Mouse (Mus musculus) c-Kit-positive CD71-positive TER-119-positive erythroid progenitor cells, embryonic 14.5 days (primary cell): ENCODE data around the gene Scn3a.

Experiments used
- DNase-seq: peaks from one replicate; pipeline ENCODE4 v3.0.0-alpha.2; 2013; ENCODE audit warnings: low spot score

Gene Scn3a

DNA sequence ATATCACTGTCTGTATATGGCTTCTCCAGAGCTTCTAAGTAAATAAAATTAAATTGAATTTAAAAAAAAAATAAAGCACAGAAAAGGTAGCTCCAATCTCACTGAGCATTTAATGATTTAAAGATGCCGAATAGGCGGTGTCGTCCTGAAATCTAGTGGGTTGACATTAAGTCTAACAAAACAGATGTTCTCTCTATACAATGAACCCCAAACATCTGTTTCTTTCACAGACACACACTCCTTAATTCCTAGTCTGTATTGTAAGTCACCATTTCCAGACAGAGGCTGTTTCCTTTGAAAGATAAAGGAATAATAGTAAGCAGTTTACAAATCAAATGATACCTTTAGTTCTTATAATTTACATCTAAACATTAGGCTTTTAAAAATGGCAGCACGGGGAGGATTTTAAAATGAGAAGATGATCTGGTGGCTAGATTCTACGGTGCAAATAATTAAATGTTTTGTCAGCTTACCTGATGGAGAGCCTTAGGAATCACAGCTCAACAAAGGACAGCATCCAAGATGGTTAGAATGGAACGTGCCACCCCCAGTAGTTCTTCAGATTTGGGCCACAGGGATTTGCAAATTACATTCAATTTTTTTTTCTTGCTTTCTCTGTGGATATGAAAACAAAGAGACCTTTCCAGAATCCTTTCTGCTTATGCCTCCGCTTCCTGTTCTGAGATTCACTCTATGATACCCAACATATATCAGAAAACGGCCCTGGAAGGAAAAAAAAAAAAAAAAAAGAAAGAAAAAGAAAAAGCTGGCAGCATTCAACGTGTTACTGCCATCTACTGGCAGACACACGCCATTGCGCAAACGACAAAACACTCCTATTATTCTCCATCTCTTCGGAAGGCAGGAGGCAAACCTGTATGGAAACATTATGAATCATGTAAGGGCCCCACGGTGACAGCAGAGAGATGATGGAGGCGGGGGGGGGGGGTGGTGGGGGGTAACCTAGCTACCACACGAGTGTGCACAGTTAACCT is at the start of gene Scn3a:
Scn3a (minus strand) TSS at position 835 of the 995 bp plus-strand sequence.
- no peak for DNase-seq

DNA sequence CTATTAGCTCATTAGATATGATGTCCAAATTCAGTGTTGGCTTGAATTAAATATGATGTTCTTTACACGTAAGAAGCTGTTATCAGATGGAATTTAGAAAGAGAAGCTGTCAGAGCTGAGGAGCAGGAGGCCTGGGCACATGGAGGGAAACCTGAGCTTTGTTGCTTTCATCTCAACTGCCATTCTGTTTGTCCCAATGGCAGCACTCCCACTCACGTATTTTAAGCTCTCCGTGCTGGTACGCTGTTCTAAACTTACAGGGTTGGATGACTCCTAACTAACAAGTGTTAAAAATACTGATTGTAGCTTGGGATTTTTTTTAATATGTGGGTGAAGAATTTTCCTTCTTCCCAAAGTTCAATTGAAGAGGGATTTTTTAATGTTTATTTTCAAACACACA is 44.5 kb upstream of the Scn3a start:
- DNase-seq: no peak

DNA sequence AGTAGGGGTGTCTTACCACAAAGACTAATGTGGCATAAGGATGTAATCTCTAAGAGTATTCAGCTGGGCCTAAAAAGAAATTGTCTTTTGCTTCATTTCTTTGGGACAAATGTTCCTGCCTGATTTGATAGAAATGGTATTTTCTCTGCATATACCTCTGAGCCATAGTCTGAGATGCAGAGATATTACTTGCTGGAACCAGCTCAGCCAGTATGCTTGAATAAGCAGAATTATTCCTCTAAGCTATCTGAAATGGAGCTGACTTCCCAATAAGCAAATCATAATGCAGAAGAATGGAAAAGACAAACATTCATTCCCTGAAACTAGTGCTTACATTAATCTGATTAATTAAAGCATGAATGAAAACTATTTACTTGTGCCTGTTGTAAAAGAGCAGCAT is 40.4 kb upstream of the Scn3a start:
- no peak for DNase-seq

DNA sequence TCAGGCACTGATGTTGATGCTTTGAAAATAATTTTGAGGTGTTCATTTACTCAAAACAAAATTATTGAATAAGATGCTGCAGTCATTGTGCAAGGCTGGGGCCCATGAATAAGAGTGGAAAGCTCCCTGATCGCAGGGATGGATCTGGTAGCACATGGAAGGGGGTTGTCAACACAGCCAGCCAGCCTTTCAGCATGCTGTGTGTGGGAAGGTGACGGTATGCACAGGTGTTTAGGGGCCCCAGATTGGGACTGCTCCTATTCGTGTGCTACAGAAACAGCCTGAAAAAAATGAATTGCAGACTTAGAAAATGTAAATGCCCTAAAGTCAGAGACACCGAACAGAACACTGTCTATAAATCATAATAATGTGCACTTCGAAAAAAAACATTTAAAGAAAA is 20.3 kb upstream of the Scn3a start:
- no peak for DNase-seq

DNA sequence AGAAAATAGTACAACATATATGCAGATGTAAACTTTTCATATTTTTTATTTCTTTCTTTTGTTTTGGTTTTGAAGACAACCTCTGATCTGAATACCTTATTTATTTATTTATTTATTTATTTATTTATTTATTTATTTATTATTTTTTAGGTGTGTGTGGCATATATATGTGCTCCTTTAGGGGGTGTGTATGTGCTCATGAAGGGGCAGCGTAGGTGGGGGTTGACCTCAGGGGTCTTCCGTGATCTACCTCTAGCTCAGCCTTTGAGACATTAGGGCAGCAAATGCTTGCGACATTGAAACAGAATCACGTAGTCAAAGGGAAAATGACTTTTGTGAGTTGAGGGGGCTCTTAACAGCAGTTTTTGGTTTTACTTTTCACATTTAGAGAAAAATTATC is 498 bp upstream of the Scn3a start:
- no peak for DNase-seq

DNA sequence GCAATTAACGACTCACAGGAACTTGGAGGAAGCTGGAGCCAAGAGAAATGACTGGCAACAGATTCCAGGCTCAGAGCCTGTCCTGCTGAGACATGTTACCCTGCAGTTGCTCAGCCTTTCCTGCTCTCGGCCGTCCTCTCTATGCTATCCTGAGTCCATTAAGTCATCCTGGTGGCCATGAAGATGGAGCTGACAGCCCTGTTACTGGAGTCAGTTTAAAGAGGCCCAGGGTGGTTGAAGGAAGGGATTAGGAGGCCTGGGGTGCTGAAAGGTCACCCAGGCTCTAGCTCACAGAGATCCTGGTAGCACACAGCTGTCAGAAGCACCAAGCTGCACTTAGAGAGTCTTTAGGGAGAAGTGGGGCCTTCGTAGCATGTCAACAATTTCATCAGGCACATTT is 3.5 kb downstream of the Scn3a start:
- no peak for DNase-seq

DNA sequence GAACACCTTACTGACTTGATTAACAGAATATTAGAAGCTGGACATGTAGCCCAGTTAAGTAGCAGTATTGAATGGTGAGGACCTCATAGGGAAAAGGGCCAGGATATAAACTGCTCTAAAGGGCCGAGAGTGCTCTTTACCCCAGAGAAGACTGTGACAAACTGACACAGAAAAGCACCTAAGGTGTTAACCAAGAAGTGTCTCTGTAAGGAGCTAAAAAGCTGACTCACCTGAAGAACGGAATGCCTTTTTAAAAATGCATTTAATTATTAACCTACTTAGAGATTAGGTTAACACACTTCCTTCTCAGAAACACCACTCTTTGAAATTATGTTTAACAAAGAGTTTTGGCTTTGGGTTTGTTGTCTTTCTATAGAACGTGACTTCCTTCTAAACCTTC is 9.7 kb downstream of the Scn3a start:
- DNase-seq: no peak

DNA sequence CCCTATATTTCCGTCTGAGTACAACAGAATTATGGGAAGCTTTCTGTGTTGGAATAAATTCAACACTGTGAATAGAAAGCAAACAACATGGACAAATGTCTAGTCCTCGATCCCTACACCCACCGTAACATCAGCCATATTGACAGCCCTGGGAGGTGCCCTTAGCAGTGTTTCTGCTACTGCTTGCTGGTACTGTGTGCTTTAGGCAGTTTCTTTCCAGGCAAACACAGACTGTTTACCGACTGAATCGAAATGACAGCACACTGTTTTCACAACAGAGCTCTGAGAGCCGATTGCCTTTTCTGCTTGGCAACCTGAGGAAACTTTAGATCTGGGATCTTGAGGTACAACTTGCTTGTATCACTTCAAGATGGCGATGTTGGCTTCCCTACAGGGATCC is 12.8 kb downstream of the Scn3a start:
- no peak for DNase-seq

DNA sequence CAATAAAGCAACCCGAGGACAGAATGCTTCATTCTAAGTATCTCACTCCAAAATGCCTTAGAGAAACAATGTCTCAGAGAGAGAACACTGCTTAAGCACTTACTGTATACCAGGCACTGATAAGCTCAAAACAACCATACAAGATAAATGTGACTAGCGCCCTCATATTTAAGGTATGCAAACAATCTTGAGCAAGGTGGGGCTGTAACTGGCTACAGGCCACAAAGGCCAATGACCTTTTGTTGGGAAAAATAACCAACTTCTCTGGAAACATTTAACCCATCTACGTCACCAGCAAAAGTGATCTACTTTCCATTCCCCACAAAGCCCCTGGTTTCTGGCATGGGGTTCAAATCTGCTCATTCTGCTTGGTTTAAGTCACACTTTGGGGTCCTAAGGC is 14.0 kb downstream of the Scn3a start:
- no peak for DNase-seq

DNA sequence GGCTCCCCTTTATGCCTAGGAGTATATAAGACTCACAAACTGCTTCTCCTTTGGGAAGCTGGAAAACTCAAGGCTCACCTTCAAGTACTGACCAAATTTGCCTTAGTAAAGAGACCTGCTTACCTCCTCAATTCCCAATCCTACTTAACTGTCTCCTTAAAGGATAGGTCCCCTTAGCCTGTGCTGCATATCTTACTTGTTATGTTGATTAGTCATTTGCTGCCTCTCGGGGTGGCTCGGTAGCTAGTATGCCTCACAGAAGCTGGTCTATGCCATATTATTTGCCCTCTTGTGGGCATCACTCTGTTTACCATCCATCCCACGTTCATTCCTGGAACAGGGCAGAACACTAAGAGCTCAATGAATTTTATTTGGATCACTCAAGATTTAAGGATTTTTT is 14.7 kb downstream of the Scn3a start:
- no peak for DNase-seq

DNA sequence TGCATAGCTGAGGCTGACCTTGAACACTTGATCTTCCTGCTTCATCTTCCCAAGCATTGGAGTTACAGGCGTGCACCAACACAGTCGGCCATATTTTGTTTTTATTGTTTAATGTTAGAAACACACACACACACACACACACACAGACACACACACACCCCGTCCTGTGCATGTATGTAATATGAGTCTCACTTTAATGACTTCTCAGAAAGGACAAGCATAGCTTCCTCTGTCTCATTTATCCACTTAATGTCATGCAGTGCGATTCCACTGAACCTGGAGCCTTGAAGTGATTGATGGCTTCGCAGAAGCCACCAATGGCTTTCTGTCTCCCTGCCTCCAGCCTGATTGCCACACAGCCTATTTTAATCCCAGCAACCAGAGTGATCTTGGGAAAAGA is 15.2 kb downstream of the Scn3a start:
- DNase-seq: no peak

DNA sequence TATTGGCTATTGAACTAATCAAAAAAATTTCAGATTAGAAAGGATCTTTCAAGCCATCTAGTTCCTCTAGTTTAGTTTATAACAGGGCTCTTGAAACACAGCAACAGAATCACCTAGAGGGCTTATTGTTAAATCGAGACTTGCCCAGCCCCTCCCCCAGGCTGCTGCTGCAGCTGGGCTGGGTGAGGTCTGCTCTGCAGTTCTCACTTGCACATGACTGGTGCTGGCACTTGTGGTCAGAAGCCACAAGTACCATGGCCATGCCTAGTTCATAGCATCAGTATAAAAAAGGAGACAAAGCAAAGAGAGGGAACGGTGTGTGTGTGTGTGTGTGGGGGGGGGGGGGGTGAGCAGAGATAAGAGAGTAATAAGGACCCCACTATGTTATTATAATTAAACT is 15.7 kb downstream of the Scn3a start:
- DNase-seq: no peak

DNA sequence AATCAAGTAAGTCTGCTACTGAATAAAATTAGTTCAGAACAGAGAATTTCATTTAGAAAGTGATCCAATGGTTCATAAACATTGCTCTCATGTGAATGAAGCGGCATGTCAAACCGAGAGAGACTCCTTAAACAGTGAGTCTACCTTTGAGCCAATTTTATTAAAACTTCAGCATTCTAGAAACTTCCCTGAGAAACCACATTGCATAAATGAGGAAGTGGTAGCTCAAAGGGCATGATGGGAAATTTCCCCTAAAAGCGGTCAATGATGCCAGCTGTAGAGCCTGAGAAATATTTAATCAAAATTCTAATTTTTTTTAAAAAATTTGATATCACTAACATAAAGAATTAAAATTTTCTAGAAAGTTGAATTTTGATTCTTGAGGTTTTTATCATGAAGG is 16.9 kb downstream of the Scn3a start:
- DNase-seq: no peak

DNA sequence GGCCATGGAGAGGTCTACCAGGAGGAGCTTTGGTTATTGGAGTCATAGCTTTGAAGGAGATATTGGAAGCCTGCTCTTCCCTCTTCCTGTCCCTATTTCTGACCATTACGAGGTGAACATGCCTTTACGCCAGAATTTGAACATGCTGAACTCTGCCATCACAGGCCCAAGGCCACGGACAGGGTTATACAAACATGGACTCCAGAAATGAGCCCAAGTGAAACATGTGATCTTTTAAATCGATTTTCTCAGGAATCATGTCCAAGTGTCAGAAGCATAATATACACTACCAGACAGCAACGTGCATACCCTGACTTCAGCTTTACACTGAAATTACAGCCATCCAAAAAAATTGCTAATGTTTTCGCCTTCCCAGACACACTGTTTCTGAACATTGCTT is 18.8 kb downstream of the Scn3a start:
- no peak for DNase-seq

DNA sequence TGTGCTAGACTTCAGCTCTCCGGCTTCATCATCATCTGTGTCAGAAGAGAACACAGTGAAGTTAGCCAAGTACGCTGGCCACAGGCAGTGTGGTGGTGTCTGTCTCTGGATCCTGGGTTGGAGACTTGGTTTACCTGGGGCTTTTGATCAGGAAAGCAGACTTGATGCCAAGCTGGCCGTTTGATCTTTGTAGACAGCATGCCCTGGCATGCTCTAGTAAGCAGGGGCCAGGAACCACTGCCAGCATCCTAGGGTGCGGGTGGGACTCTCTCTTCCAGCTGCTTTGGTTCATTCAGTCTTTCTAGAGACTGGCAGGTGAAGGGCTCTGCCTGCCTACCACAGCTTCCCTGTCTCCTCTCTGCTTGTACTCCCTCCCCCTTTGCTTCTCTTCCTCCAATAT is 20.1 kb downstream of the Scn3a start:
- no peak for DNase-seq

DNA sequence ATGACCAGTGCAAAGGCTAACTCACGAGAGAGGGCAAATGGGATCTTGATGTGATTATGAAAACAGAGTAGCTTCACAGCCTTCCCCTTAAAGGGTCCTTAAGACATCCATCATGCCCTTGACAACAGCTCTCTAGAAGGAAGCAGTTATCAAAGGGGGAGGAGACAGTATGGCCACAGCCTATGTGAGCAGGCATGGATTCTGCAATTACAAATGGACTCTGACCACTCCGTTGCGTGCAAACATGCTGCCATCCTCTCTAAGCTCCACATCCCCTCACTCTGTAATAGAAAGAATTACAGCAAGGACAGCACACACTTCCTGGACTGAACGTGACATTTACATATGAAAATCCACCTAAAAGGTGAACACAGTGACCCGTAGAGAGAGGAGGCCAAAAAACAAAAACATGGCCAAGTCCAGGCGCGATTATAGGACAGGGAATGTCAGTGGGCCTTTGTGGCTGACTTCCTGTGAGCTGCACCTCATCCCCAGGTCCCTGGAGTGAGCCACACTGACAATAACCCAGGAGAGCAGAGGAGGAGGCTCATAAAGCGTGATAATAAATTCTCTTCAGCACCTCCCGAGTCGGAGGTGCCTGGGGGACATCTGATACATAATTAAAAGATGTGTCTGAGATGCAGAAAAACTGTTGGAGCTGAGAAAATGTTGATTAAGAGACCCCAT is 24.4 kb downstream of the Scn3a start:
- DNase-seq: no peak

DNA sequence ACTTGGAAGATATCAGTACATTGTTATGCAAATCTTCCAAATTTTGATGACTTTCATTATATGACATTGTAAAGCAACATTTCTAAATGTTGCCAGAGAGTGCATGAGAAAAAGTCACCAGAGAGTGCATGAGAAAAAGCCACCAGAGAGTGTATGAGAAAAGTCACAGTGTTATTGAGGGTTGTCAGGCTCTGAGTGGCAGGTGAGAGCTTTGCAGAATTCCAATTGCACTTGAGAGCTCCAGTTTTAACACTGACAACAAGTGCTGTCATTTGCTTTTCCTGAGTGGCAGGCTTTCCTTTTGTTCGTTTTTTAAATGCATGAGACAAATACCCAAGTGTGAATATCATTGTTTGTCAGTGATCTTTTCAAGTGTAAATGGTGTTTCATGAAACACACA is 25.6 kb downstream of the Scn3a start:
- DNase-seq: no peak

DNA sequence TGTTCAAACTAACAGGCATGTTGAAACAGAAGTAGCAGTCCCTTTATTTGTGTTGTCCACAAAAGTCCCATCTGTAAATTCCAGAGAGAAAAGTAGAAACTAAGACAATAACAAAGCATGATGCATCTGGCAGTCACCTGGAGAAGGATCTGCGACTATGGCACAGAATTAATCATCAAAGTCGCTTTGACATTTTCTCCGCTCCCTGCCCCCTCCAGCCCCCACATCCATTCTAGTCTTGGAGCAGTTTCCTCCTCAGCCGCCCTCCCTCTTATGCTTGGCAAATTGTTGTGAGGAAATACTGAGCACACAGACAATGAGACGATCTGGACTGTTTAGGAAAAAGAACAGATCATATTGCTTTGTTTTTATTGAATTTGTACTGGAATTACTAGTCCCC is 29.0 kb downstream of the Scn3a start:
- DNase-seq: no peak

DNA sequence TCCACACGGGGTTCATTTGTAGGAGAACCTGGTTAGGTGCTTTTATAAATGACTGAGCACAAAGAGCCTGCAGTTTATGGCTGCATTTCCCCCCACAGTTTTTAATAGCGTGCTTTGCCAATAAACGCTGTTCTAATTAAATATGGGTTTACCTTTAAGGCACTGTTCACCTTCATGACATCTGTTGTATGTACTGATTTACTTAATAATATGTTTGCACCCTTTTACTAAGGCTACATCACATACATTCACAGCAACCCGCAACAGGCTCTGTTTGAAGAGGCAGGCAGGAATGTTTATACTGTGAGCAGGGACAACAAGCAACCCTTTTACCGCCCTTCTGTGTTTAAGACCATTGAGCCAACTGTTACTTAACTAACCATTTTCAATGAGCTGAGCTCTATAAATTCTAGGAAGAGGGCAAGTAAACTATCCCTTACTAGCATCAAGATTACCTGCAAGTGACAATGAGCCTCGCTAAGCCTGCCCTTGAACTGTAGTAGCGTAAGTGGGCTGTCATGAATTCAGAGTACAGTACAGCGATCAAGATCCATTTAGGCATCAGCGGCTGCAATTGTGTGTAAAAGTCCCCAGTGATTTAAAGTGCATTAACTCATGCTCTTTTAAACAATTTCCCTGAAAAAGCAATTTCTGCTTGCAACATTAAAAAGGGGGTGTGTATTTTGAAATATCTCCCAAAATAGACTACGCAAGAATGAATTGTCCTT is 35.1 kb downstream of the Scn3a start:
- no peak for DNase-seq

DNA sequence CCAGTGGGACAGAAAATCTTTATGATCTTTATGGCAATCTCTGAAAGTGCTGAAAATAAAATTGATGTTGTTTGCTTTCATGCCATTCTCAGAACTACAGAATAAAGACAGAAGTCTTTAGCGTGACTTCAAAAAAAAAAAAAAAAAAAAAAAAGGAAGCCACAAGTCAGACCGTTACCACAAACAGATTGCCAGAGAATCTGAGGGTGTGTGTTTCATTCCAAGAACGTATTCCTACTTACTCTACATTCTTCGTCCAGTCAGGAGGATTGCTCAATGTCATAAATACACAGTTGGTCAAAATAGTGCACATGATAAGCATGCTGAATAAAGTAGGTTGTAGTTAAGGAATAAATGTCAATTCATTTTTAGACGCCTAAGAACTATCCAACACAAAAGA is 38.3 kb downstream of the Scn3a start:
- DNase-seq: no peak

DNA sequence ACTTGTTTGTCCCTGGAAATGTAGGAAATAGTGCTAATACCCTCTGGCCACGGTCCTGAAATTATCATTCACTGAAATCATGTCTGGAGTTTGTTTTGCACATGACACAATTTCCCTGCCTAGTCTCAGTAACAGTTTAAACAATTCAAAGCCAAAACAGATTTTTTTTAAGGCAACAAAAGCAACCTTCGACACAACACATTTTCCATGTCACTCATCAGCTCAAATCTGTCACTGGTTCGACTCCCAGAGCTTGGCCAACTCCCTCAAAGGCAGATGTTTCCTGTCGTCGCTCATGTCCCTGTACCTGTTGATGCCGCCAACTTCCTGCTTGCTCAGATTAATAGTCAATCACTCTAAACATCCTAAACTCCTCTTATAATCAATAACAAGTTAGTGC is 50.7 kb downstream of the Scn3a start:
- DNase-seq: no peak

DNA sequence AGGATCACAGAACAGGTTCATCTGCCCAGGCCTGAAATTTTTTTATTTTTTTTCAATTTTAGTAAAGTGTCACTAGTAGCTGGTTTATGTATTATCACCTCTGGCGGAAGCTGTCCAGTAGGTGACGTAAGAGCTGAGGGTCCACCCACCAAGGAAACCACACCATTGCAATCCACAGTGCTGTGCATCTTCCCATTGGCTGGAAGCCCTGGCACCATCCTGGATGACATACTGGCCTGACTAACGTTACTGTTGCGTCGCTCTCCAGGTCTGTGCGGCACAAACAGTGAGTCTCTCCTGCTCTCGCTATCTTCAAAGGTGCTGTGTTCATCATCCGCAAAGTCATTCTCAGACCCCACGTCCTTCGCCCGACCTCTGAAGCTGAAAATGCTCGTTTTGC is 59.2 kb downstream of the Scn3a start:
- DNase-seq: no peak

DNA sequence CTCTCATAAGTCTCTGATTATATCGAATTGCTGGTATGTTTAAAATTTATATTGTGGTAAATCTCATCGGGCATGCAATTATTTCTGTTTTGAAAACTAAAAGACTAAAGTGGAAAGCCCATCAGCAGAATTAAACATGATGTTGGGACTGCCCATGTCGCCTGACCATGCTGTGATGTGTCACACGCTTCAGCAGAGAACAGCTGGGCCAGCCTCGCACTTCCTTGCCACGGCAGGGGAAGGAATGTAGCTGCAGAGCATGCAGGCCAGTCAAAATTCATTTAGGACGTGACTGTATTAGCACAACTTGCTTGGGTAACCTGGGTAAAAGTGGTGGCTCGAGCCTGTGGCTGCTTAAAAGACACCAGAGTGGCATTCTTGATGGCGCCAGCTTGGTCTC is 77.0 kb downstream of the Scn3a start:
- DNase-seq: no peak
